Comparison of ENCODE assay signal across 17 mouse cellular contexts in the genomic region with DNA sequence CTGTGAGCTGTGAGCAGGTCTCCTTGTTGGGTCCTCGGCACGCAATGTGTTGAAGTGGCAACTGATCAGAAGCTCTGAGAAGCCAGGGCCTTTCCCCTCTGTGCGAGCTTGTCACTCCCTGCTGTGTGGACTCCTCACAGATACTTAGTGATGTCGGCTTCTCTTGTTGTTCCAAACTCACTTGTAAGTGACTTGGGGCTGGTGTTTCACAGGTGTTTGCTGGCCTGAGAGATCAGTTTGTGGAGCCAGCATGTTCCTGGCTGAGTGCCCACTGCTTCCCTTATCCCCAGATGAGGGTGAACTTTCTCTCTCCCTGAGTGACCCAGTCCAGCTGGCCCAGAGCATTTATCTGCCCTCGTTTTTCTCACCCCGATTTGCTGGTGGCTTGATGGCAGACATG.
A peak's percentile ranks its signal among the peaks of the same experiment; 100 is the strongest.
DNase-seq lines count a peak whose midpoint lies in the region; ATAC-seq and TF ChIP-seq lines count a peak whose summit lies in the region.
"Had no signal": no experiment of that assay in that cellular context is flagged by ENCODE, and none has a peak within 500 bp of the region (broad histone marks: within the 10 kb centered on the region; RNA-seq: fewer than 3 reads in every experiment).

No protein-coding gene starts in this region.

- TF ChIP-seq CTCF in layer of hippocampus, adult 2 months (conservative IDR thresholded peaks at IDR 0.05) = no peak

- H3K27ac ChIP-seq in layer of hippocampus, adult 2 months = peak overlapping the region; percentile 43
- H3K27ac ChIP-seq in forebrain, embryonic 13.5 days = peak overlapping the region; percentile 44
- peak overlapping the region; percentile 5; the same call in 1 of the 2 replicates for H3K27ac ChIP-seq in midbrain, embryonic 15.5 days
- H3K27ac ChIP-seq: kidney, postnatal 0 days; limb, embryonic 12.5 days; liver, embryonic 14.5 days; neural tube, embryonic 13.5 days had no signal

- H3K4me1 ChIP-seq in forebrain, embryonic 13.5 days = peaks cover 23% of the 10 kb centered on the region
- H3K4me1 ChIP-seq in midbrain, embryonic 15.5 days = peaks cover 19% of the 10 kb centered on the region

- DNase-seq in cerebellum, postnatal 10 days = peak; percentile 50 to 51
- no peak for DNase-seq in layer of hippocampus, adult 2 months (ENCODE audit: low spot score in 2 of 2)
- no peak for DNase-seq in layer of hippocampus, adult 9-11 months
- no peak for DNase-seq in testis, postnatal 14 days (ENCODE audit: low spot score)
- DNase-seq in ovary, postnatal 14 days (ENCODE audit: low spot score) = no peak
- DNase-seq: cerebellum, adult 11 months; gastrocnemius, postnatal 14 days; thymus, postnatal 36 days had no signal

- 0 out of 2 replicates have a peak overlapping the region, but pooled peaks have one; percentile 2 for H3K9ac ChIP-seq in forebrain, embryonic 13.5 days
- H3K9ac ChIP-seq in midbrain, embryonic 15.5 days = no peak overlapping the region
- H3K9ac ChIP-seq: limb, embryonic 12.5 days; liver, embryonic 14.5 days; neural tube, embryonic 13.5 days had no signal

- ATAC-seq in cerebellum, adult (ENCODE audit: insufficient number of reproducible peaks, low FRiP score, low TSS enrichment) = no peak
- peak; percentile 19; the same call in 1 of the 2 replicates for ATAC-seq in forebrain, embryonic 13.5 days
- ATAC-seq in midbrain, embryonic 15.5 days (replicated peaks) = no peak
- ATAC-seq: intestine, postnatal 0 days; lung, postnatal 0 days had no signal

- 24% methylated on average over 6 of the region's 6 CpGs for WGBS in forebrain, embryonic 13.5 days
- 30% methylated on average over 6 of the region's 6 CpGs for WGBS in midbrain, embryonic 15.5 days

- H3K4me3 ChIP-seq in layer of hippocampus, adult 2 months = no peak overlapping the region
- H3K4me3 ChIP-seq in forebrain, embryonic 13.5 days = no peak overlapping the region
- no peak overlapping the region for H3K4me3 ChIP-seq in midbrain, embryonic 15.5 days
- H3K4me3 ChIP-seq: limb, embryonic 12.5 days; neural tube, embryonic 13.5 days had no signal

- no peaks in the 10 kb centered on the region for H3K36me3 ChIP-seq in forebrain, embryonic 13.5 days (ENCODE audit: poor library complexity, severe bottlenecking)
- H3K36me3 ChIP-seq in midbrain, embryonic 15.5 days (replicated peaks) = no peaks in the 10 kb centered on the region
- H3K36me3 ChIP-seq: limb, embryonic 12.5 days; neural tube, embryonic 13.5 days had no signal

- H3K27me3 ChIP-seq in forebrain, embryonic 13.5 days = no peaks in the 10 kb centered on the region
- H3K27me3 ChIP-seq in midbrain, embryonic 15.5 days (replicated peaks) = no peaks in the 10 kb centered on the region

- H3K4me2 ChIP-seq in forebrain, embryonic 13.5 days = peak overlapping the region; percentile 33
- no peak overlapping the region for H3K4me2 ChIP-seq in midbrain, embryonic 15.5 days
- H3K4me2 ChIP-seq: limb, embryonic 12.5 days; neural tube, embryonic 13.5 days had no signal

- H3K9me3 ChIP-seq in forebrain, embryonic 13.5 days (replicated peaks) = no peaks in the 10 kb centered on the region; the same call in 1 of the 2 replicates
- no peaks in the 10 kb centered on the region for H3K9me3 ChIP-seq in midbrain, embryonic 15.5 days
- H3K9me3 ChIP-seq: limb, embryonic 12.5 days; neural tube, embryonic 13.5 days had no signal

Comparison
In these comparisons a context has a peak if more than half of its experiments do, and no peak if none do; other contexts are left out.
1. DNase-seq: peak in cerebellum, postnatal 10 days (2 of 2); none in layer of hippocampus, adult 2 months (0 of 2), layer of hippocampus, adult 9-11 months (single experiment), testis, postnatal 14 days (single experiment) and ovary, postnatal 14 days (single experiment).
2. Peak in every context shown above with its lines, with median percentiles within 50 percentile points of each other: H3K27ac ChIP-seq.